Mouse (Mus musculus): ENCODE measurements around the gene Sct. TPM values are rescaled to one million over a fixed set of nuclear protein-coding genes. Genes with fewer than 3 reads are reported as not detected.

Gene Sct
- total RNA-seq, 2 experiments from 2014 or later = not detected

DNA sequence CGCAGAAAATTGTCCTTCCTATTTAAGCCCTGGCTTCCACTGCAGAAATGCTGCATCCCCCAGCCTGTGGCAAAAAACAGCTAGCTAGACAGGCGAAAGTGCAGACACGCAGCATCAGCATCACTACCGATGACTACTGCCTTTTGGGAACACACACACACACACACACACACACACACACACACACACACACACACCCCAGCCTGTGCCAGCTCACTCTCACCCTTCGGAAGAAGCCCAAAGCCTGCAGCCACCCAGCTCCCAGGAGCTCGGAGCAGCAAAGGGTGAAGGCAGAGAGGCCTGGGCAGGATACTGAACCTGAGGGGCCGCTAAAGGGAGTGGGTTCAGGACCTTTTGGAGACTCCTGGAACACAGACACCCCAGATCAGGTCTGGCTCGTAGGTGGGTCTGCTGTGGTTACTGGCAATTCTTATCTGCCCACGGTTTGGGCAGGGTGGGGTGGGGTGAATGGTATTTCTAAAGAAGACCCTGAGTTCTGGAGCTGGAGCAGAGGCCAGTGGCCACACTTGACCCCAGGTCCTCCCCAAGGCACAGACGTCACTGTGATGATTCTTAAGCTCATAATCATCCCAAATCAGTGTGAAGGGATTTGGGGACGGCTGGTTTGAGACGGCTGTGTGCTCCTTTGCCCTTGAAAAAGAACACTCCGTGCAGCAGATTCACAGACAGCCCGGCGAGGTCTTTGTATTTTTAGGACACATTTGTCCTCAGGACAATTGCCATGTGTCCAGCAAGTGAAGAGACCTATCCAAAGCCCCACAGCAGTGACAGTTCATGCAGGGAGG lies 13.9 kb upstream of the Sct start:
- ATAC-seq (replicated peaks; ENCODE audit: low FRiP score, poor library complexity, severe bottlenecking) = no peak

DNA sequence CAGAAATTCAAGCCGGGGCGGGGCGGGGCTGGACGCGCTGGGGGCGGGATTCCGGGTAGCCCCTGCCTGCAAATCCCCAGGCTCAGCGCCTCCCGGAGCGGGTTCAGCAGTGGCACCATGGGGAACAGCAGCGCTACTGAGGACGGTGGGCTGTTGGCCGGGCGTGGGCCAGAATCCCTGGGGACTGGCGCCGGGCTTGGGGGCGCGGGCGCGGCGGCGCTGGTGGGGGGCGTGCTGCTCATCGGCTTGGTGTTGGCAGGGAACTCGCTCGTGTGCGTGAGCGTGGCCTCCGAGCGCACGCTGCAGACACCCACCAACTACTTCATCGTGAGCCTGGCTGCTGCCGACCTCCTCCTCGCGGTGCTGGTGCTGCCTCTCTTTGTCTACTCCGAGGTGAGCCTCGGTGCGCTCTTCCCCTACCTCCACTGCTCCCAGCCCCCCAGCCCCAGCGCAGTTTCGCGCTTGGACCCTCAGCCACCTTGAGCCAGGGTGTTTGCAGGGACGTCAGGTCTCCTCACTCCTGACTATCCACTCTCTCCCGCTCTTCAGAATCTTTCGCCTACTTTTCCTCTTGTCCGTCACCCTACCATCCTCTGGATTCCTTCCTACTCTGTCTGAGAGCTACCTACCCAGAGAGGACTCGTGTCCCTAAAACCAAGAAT lies 13.1 kb upstream of the Sct start, which contains the start of gene Drd4:
TSS of gene Drd4 (plus strand) at position 86 of the 662 bp plus-strand sequence.
- no peak for ATAC-seq (replicated peaks; ENCODE audit: low FRiP score, poor library complexity, severe bottlenecking)

DNA sequence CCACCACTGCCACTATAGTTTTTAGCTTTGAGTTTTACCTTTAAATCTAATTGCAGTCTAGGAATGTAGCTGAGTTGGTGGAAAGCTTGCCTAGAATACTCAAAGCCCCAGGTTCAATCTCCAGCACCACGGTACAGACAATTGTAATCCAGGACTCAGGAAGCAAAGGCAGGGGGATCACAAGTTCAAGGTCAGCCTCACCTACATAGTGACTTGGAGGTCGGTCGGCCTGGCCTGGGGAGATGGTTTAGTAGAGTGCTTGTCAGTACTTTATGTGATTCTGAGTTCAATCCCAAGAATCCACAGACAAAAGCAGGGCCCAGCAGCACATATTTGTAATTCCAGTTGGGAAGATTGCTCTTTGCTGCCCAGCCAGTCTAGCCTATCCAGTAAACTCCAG lies 9.1 kb upstream of the Sct start:
- ATAC-seq (replicated peaks; ENCODE audit: low FRiP score, poor library complexity, severe bottlenecking) = no peak

DNA sequence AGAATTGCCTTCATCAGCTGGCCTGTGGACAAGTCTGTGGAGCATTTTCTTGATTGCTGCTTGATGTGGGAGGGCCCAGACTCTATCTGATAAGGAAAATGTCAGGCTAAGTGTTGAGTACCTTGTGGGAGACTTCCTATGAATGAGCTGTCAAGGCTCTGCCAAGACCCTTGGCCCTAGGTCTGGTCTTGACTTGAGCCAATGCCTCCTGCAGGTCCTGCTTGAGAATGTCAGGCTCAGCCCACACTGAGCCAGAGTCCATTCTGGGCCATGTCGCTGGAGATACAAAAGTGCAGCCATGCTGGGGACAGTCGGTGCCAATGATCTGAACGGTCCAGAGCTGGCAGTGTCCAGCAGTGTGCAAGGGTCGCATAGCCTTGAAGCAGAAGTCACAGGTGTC lies 3.8 kb upstream of the Sct start:
- ATAC-seq (replicated peaks; ENCODE audit: low FRiP score, poor library complexity, severe bottlenecking) = 0 out of 2 replicates have a peak, but pooled peaks have one; percentile 15

DNA sequence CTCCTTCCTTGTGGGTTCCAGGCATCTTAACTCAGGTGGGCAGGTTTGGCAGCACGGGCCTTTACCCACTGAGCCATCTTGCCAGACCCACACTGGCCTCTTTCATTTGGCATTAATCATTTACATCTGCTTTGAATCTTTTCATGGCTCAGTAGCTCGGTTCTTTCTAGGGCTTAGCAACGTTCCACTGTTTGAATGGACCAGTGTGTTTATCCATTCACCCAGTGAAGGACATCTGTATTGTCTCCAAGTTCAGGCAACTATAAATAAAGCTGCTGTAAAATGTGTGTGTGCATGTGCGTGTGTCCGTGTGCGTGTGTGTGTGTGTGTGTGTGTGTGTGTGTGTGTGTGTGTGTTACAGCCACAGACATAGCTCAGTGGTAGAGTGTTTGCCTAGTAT lies 2.5 kb upstream of the Sct start:
- ATAC-seq (replicated peaks; ENCODE audit: low FRiP score, poor library complexity, severe bottlenecking) = no peak

DNA sequence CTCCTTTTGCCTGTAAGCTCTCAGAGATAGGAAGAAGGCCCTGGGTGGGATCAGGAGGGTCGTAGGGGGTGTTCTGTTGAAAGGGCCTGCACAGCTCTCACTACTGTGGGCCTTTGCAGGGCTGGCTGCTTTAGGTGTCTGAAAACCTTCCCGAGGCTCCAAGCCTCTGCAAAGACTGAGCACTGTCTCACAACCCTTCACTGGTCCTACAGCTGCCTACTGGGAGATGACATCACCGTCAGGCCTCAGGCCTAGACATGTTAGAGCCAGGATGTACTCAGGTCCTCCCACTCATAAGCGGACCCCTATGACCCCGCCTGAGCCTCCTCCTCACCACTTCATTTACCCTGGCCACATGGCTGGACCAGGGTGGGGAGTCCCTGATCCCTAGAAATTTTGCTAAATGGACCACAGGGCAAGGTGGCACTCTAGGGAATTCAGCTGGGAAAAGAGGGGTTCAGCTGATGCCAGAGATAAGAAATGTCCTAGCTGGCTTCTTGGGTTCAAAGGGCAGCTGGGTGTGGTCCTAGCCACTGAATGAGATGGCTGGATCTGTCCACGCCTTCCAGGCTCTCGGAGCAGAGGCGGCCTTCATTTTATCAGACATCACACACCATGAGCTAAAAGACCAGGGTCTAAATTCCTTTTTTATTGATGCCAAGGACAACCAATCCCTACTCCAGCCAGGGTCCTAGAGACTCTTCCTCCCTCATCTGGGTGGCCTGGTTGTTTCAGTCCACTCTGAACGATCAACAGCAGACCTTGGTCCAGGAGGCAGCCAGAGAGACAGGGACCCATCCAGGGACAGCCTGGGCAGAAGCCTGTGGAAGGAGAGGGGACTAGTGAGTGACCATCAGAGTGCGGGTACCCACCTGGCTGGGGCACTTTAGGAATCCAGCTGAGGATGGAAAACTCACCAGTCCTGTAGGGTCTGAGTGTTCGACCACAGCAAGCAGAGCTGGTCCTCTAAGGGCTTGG lies 943 bp downstream of the Sct start:
- no peak for ATAC-seq (replicated peaks; ENCODE audit: low FRiP score, poor library complexity, severe bottlenecking)

DNA sequence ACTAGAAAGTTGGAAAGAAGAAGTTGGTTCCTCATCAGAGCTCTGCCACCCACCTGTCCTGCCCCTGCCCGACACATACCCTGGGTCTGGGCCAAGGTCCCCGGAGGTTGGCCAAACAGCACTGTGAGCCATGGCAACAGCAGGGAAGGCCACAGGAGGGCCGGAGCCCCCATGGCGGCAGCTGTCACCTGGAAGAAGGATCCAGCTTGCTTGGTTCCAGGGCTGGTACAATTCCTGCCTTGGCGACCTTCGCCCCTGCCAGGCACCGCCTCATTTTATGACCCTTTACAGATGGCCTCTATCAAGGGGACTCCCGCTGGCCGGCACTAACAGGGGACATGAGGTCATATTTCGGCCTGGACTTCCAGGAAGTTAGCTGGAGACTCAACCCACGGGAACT lies 2.4 kb downstream of the Sct start, which contains the start of gene Cdhr5:
TSS of gene Cdhr5 (minus strand) at position 241 of the 400 bp plus-strand sequence.
- ATAC-seq (replicated peaks; ENCODE audit: low FRiP score, poor library complexity, severe bottlenecking) = no peak

DNA sequence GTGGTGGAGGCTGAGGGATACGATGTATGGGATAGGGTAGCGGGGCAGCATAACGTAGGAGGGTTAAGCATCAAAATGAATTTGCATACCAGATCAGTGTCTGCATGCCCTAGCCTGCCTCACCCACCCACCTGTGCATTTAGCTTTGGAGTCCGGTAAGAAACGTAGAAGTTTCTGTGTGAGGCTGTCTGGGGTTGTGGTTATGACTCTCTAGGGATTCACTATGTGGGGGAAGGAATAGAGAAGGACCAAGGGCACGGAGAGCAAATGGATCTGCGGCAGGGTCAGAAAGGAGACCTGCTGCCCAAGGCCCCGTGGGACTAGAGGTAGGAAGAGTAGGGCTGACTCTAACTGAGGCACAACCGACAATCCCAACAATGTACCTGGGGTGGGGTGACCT lies 3.6 kb downstream of the Sct start:
- no peak for ATAC-seq (replicated peaks; ENCODE audit: low FRiP score, poor library complexity, severe bottlenecking)

DNA sequence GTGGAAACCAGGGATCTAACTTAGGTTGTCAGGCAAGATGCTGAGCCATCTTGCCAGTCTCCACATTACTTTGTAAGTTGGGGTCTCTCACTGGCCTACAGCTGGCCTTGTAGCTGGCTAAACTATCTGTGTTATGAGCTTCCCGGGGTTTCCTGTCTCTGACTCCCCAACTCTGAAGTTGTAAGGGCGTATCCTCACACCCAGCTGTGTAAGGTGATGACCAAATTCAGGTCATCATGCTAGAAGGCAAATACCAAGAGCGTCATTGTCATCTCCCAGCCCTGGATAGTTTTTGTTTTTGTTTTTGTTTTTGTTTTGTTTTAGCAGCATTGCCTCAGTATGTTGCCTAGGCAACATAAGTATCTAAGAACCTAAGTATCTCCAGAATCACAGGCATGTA lies 8.3 kb downstream of the Sct start:
- no peak for ATAC-seq (replicated peaks; ENCODE audit: low FRiP score, poor library complexity, severe bottlenecking)

DNA sequence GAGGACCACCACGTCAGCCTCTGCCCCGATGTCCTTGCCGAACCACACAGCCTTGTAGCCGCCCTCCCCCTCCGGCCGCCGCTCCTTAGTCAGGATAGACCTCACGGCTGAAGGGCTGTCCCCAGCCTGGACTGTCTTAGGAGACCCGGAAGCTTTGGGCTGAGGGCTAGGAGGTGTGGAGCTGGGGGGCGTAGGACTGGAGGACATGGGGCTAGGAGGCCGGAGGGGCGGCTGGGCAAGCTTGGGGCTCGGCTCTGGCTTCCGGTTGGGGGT lies 9.7 kb downstream of the Sct start:
- no peak for ATAC-seq (replicated peaks; ENCODE audit: low FRiP score, poor library complexity, severe bottlenecking)

DNA sequence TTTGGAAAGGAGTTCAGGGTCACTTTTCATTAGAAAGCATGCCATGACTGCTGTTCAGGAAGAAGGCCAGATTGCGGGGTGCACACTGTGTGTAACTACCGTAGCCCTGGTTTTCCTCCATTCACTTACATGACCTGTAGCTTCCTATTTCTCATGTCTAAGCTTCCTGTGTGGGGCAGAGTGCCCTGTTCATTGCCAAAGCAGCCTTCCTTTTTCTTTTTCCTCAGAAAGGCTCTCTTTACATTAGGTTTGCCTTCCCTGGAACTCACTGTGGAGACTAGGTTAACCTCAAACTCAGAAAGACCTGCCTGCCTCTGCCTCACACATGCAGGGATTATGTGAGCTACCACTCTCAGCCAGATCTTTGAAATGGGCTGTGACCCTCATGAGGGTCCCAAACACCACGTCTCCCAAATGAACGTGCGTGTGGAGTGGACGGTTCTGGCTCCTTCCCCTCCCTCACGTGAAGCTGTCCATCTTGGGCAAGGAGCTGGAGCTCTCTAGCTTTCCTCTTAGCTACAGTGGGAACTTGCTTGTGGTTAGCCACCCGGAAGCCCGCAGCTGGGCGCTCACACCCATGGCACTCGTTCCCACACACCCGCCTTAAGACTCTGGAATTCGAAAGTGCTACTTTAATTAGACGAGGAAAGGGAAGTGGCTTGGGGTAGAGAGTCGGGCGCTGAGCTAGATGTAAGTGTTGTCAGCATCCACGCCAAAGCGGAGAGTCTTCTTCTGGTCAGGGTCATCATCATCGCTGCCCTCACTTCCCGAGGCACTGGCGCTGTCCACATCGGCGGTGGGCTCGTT lies 10.3 kb downstream of the Sct start:
- no peak for ATAC-seq (replicated peaks; ENCODE audit: low FRiP score, poor library complexity, severe bottlenecking)

DNA sequence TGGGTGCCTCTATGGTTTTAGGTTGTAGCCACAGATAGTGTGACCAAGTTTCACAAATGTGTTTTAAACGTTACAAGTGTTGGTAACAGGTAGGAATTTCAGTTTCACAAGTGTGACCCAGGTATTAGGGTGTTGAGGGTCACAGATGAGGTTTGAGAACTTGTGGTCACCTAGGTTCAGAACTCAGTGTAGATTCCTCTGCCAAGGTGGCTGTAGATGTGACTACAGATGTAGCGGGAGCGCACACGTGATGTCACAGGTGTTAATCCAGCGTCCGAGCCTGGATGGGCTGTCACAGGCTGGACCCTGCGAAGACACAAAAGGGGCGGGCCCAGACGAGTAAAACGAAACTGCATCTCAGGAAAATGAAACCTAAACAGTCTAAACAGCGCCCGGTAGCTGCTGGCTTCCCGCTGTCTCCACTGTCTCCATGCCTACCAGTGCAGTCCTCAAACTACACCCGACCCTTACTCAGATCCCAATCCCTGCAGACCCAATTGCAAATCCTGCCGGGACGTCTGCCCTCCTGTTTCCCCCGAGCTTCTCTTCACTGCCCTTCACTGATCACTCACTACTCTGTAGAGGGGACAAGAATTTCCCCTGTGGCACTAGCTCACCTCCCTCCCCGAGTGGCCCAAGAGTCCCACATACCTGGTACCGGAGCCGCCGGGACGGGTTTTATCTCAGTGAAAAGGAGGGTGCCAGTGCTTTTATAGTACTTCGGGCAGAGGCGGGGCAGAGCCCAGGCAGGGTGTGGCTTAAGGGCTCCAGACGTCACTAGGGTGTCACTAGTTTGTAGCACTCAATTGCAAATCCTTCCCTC lies 13.0 kb downstream of the Sct start, which contains the start of gene Irf7:
TSS of gene Irf7 (minus strand) at position 743 of the 823 bp plus-strand sequence.
- ATAC-seq (replicated peaks; ENCODE audit: low FRiP score, poor library complexity, severe bottlenecking) = peak; percentile 82

DNA sequence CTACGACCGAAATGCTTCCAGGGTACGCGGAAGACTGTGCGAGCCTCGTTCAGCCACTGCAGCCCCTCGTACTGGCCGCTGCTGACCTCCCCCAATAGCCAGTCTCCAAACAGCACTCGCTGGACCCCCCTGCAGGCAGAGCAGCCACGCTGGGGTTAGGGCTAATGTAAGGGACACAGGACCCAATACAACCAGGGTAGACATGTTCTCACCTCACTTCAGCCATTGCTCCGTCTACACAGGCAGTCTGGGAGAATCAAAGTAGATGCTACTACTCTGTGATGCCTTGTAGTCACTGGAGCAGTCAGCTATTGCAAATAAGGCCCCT lies 13.6 kb downstream of the Sct start:
- peak; percentile 18 for ATAC-seq (replicated peaks; ENCODE audit: low FRiP score, poor library complexity, severe bottlenecking)

DNA sequence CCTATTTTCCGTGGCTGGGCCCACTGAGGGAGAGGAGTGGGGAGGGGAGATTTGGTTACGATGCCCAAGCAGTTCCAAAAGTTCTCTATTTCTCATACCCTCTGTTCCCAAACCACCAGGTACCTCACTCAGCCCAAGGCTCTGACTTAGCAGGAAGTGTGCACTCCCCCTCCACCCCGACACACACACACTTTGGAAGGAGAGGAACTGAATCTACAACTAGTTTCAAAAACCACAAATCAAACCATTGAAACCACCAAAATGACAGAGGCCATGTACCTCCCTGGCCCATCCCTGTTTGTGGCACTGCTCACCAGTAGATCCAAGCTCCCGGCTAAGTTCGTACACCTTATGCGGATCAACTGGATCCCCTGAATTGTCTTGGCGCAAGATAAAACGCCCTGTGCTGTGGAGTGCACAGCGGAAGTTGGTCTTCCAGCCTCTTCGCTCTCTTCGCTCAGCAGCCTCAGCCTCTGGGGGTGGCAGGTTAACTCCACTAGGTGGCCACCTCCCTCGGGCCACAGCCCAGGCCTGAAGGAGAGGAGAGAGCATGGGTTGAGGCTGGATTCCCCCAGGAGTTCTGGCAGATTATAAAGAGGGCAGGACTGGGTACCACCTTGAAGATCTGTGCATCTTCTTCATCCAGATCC lies 14.0 kb downstream of the Sct start:
- peak; percentile 70 for ATAC-seq (replicated peaks; ENCODE audit: low FRiP score, poor library complexity, severe bottlenecking)

DNA sequence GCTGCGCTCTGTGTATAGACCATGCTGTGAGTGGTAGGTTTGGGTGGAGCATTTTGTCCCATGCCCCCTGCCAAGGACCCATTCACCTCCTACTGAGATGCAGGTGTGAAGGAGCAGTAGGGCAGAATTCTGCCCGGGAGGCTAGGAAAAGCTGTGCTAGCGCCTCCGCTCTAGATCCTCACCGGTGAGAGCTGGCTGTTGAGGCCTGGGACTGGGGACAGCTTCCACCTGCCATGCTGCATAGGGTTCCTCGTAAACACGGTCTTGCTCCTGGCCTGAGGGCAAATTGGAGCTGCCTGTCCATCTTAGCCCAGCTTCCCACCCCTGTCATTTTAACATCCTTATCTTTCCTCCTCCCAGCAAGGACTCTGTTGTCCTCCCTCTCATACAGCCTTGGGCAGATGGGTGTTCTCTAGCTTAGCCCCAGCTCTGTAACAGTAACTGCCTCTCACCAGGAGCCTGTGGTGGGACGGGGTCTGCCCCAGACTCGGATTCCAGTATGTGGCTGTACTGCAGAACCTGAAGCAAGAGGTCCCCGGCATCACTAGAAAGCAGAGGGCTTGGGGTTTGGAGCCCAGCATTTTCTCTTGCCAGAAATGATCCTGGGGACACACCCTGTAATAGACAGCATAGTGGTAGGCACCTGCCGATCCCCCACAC lies 14.8 kb downstream of the Sct start:
- no peak for ATAC-seq (replicated peaks; ENCODE audit: low FRiP score, poor library complexity, severe bottlenecking)

DNA sequence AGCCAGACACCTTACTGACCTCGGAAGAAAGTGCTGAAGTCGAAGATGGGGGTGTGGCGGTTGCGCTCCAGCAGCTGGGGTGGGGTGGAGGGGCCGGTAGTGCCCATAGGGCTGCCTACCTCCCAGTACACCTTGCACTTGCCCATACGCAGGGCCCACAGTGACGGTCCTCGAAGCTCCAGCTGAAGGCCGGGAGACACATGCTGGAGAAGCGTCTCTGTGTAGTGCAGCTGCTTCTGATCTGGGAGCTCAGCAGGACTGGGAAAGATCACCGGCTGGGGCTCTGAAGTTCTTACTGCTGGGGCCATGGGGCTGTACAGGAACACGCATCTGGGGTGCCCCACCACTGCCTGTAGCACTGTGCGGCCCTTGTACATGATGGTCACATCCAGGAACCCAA lies 15.3 kb downstream of the Sct start:
- ATAC-seq (replicated peaks; ENCODE audit: low FRiP score, poor library complexity, severe bottlenecking) = no peak

DNA sequence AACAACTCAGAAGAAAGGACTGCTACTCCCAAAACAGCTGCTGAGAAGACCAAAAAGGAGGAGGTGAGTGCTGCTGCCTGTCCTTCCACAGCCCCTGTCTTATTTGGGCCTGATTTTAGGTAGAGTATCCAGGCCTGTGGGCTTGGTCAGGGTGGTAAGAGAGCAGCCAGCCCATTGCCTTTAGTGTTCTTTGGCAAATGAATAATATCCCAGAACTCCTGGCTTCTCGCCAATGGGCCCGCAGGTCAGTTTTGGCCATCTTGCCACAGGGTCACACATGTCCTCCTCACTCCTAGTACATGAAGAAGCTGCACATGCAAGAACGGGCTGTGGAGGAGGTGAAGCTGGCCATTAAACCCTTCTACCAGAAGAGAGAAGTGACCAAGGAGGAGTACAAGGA lies 17.5 kb downstream of the Sct start:
- no peak for ATAC-seq (replicated peaks; ENCODE audit: low FRiP score, poor library complexity, severe bottlenecking)

DNA sequence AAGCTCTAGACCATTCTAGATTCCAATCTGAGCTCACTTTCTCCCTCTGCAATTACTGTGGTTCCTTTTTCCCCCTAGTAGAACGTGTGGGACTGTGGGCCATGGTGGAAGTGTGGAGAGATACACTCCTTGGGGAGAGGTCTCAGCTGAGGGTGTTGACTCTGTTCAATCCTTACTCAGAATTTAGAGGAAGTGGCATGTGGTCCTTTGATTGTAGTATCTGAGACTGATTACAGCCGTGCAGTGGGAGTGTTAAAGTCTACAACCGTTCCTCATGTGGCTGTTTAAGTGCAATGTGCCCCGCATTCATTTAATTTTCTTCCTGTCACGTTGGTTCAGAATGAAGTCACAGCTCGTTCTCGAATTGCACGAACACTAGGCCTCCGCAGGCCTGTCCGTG lies 22.8 kb downstream of the Sct start:
- no peak for ATAC-seq (replicated peaks; ENCODE audit: low FRiP score, poor library complexity, severe bottlenecking)
